Mouse (Mus musculus) stomach, embryonic 15.5 days (tissue): ENCODE results near the gene Col2a1. TPM values are rescaled to one million over a fixed set of nuclear protein-coding genes. Genes with fewer than 3 reads are reported as not detected.
A peak's percentile ranks its signal among the peaks of the same experiment; 100 is the strongest.

Source experiments
- ATAC-seq: fragments of 200-750 bp; cut with Nextera tagmentation; 2 replicates; pipeline ENCODE4 v1.8.0; 2017; ENCODE audit warnings: low read depth, moderate number of reproducible peaks, moderate TSS enrichment; ENCODE audit not compliant: insufficient read depth, low FRiP score
- H3K27ac ChIP-seq: fragments of 300-500 bp; sonication (generic); 2 replicates; pipeline ENCODE4 v1.5.1; 2015; ENCODE audit warnings: mild to moderate bottlenecking, inconsistent platforms
- H3K27me3 ChIP-seq: fragments of 300-500 bp; sonication (generic); replicated peaks from 2 replicates; pipeline ENCODE4 v1.6.1; 2015; ENCODE audit warnings: inconsistent platforms
- H3K36me3 ChIP-seq: fragments of 300-500 bp; sonication (generic); 2 replicates; pipeline ENCODE4 v1.6.1; 2015; ENCODE audit warnings: inconsistent platforms
- H3K4me1 ChIP-seq: fragments of 300-500 bp; sonication (generic); 2 replicates; pipeline ENCODE4 v1.6.1; 2015; ENCODE audit warnings: inconsistent platforms
- H3K4me2 ChIP-seq: fragments of 300-500 bp; sonication (generic); 2 replicates; pipeline ENCODE4 v1.6.1; 2015; ENCODE audit warnings: mild to moderate bottlenecking, inconsistent platforms
- H3K4me3 ChIP-seq: fragments of 300-500 bp; sonication (generic); replicated peaks from 2 replicates; pipeline ENCODE4 v1.5.1; 2015; ENCODE audit warnings: inconsistent platforms
- H3K9ac ChIP-seq: fragments of 300-500 bp; sonication (generic); 2 replicates; pipeline ENCODE4 v1.6.1; 2015; ENCODE audit warnings: inconsistent platforms
- H3K9me3 ChIP-seq: fragments of 300-500 bp; sonication (generic); 2 replicates; pipeline ENCODE4 v1.6.1; 2016; ENCODE audit warnings: inconsistent platforms
- WGBS: fragments of 180-500 bp; shearing (Covaris S2); methylation state at CpG from one replicate; pipeline ENCODE4 v1.1.7; 2015; 5-methylcytosine and 5-hydroxymethylcytosine counted together
- polyA plus RNA-seq: library from polyadenylated mRNA; unstranded; fragments of >200 nt; fragmentation: Nextera tagmentation; extraction: Ambion mirVana; gene quantifications from 2 replicates; pipeline ENCODE4 v1.2.1, GENCODE M21; 2015

The Col2a1 gene
- polyA plus RNA-seq, 1 experiment from 2014 or later, result 2.5 TPM

DNA sequence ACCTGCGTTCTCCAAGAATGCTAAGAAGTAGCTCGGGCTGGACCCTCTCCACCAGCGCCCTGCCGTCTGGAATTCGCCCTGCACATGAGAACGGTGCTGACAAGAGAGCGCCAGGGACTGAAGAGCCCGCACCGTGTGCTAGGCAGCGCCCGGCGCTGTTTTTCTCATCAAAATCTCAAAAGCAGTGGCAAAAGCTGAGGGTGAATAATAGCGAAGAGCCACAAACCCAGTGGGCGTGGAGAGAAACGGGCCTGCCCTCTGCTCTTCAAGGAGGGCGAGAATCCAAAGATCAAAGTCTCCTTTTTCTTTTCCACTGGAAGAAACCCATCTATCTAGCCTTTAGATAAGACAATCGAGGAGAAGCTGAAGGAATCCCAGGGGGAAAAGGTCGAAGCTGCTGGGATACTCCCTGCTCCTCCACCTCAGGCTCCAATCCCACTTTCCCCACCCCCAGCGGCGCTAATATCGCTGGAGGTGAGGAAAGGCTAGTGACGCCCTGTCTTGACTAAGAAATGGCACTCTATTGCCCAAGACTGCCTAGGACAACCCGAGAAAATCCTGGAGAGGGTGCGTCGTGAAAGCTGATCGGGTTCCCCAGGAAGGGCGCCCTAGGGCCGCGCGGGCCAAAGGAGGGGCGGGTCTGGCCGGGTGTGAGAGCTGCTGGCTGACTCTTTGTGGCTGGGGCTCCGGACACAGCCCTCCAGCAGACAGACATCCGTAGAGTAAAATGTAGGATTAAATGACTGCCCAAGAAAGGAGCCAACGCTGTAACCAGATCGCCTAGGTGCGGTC lies 3.0 kb downstream of the Col2a1 start:
- Histone ChIP-seq H3K36me3 (no peaks in the 10 kb centered on the region), H3K4me2 (peak overlapping the region; percentile 67), H3K27me3 (peaks cover 81% of the 10 kb centered on the region), H3K4me3 (peak overlapping the region; percentile 33), H3K9ac (no peak overlapping the region), H3K9me3 (no peaks in the 10 kb centered on the region), H3K4me1 (peaks cover 43% of the 10 kb centered on the region), H3K27ac (no peak overlapping the region)
- ATAC-seq, result no peak
- WGBS, result 1% methylated on average over 37 of the region's 37 CpGs

DNA sequence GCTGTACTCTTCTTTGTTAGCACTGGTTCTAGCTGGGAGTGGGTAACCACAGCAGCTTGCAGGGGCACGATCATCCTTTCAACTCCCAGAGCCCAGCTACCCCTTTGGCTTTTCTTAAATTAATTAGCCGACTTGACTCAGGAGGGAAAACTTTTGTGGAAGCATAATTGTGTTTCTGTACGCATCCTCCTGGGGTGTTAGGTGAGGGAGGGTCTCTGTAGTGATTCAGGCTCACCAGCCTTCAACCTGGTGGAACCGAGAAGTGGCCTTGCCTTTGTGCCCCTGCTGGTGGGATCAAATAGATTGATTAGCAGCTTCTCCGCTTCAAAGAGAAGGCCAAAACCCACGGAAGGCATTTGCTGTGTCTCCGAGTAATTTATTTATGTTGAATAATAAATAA lies 4.5 kb downstream of the Col2a1 start:
- H3K36me3 ChIP-seq, result no peaks in the 10 kb centered on the region
- WGBS, result 26% methylated on average over 7 of the region's 7 CpGs
- H3K27ac ChIP-seq, result no peak overlapping the region
- no peak for ATAC-seq
- peaks cover 41% of the 10 kb centered on the region for H3K4me1 ChIP-seq
- H3K4me2 ChIP-seq, result no peak overlapping the region
- H3K9me3 ChIP-seq, result no peaks in the 10 kb centered on the region
- peaks cover 74% of the 10 kb centered on the region for H3K27me3 ChIP-seq
- H3K9ac ChIP-seq, result no peak overlapping the region
- no peak overlapping the region for H3K4me3 ChIP-seq

DNA sequence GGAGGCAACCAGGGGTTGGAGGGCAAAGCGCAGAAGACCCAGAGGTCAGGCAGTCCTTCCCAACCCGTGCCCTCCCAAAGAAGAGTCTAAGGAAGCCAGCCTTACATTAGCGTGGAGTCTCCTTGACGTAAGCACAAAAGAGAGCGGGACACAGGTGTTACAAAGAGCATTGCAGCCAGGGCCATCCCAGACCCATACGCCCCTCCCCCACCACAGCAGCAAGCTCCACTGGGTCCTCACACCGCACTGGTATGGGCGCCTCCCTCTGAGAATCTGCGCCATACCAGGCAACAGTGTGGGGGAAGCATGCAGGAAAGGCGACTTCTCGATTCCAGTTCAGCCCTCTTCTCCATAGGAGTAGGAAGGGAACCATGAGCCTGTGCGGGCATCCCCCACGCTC lies 4.9 kb downstream of the Col2a1 start:
- peaks cover 37% of the 10 kb centered on the region for H3K4me1 ChIP-seq
- H3K27me3 ChIP-seq, result peaks cover 70% of the 10 kb centered on the region

DNA sequence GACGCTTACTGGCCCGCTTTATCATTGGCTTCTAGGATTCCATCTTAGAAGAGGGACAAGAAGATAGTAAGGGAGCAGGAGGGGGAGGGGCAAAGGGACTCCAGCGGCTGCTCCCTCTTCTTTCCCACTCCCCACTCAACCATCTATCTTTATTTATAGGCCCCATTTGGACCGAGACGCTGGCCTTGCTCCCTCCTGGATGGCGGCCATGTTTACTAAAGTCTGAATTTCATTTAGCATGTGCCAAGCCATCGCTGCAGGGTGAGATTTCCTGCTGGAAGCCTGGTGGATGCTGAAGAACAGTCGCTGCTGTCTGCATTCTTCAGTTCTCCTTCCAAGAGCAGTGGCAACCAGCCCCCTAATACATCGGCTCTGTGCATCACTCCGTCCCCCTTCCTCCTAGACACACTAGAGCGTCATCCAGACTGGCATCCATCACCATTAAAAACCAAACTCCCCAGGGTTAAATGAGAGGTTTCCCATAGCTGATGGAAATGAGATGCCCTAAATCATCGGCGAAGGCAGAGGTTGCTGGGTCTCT lies 7.7 kb downstream of the Col2a1 start:
- Histone ChIP-seq H3K9ac (no peak overlapping the region), H3K4me1 (peaks cover 23% of the 10 kb centered on the region), H3K27me3 (peaks cover 42% of the 10 kb centered on the region), H3K27ac (no peak overlapping the region), H3K4me2 (no peak overlapping the region), H3K9me3 (no peaks in the 10 kb centered on the region), H3K36me3 (no peaks in the 10 kb centered on the region), H3K4me3 (no peak overlapping the region)
- WGBS, result 54% methylated on average over 13 of the region's 13 CpGs
- ATAC-seq, result no peak

More for the DNA sequence above, 4.9 kb downstream of the Col2a1 start:
- Histone ChIP-seq H3K9me3 (no peaks in the 10 kb centered on the region), H3K4me3 (no peak overlapping the region), H3K4me2 (no peak overlapping the region), H3K36me3 (no peaks in the 10 kb centered on the region), H3K9ac (no peak overlapping the region), H3K27ac (no peak overlapping the region)
- no peak for ATAC-seq
- 31% methylated on average over 13 of the region's 13 CpGs for WGBS

DNA sequence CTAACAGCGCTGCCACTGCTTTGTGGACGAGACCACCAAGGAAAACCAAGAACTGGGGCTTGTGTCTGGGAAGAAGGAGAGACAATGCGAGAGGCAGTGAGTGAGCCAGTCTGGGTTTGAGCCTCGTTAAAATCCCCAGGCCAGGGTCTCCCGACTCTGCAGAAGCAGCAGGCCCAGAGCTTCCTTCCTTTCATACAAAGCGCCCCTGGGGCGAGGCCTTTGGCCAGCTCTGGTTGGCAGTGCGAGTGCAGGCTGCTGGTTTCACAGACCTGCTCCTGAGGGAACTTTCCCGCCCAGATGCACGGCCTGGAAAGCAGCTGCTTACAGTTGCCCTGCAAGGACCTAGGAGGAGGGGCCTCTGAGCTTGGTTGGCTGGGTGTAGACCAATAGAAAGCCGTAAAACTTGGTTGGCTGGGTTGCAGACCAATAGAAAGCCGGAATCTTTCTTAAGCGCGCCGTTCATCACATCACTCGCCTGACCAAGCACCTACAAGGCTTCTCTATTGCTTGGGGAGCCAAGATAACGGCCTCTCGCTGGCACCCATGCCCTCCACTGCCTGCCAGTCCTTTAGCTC lies 11.7 kb downstream of the Col2a1 start:
- no peaks in the 10 kb centered on the region for H3K9me3 ChIP-seq
- 6% methylated on average over 18 of the region's 18 CpGs for WGBS
- peaks cover 6% of the 10 kb centered on the region; the same call in 1 of the 2 replicates for H3K27me3 ChIP-seq
- peak; percentile 95 for ATAC-seq
- peaks cover 19% of the 10 kb centered on the region for H3K4me1 ChIP-seq
- peak overlapping the region; percentile 55 for H3K4me2 ChIP-seq
- H3K9ac ChIP-seq, result no peak overlapping the region
- H3K4me3 ChIP-seq, result peak overlapping the region; percentile 32; the same call in 1 of the 2 replicates
- H3K27ac ChIP-seq, result peak overlapping the region; percentile 46; the same call in 1 of the 2 replicates
- H3K36me3 ChIP-seq, result no peaks in the 10 kb centered on the region

DNA sequence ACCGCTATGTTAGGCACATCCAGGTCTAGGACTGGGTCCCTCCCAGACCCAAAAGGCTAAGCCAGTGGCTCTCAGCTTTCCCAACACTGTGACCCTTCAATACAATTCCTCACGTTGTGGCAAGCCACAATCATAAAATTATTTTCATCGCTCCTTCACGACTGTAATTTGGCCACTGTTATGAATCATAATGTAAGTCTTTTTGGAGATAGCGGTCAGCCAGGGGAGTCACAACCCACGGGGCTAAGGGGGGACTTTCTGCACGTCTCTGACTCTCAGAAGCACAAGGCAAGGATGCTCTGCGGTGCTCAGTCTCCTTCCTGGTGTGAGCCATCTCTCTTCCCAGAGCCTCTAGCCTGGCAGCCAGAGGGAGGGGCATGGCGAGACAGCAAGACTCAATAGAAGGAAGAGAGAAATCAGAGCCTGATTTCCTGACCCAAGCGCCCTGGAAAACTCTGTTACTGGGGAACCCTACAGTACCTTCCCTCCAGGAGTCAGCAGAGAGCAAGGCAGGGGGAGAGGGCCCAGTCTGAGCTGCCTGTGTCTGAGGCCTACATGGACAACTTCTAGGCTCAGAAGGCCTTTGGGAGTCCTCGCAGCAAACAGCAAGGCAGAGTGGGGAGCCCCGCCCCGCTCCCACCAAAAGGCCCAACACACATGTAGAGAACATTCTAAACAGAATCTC lies 12.3 kb downstream of the Col2a1 start:
- Histone ChIP-seq H3K9me3 (no peaks in the 10 kb centered on the region), H3K36me3 (no peaks in the 10 kb centered on the region), H3K4me3 (no peak overlapping the region; the same call in 1 of the 2 replicates), H3K4me1 (peaks cover 19% of the 10 kb centered on the region), H3K27me3 (0 out of 2 replicates have a peak, but pooled peaks cover 2% of the 10 kb centered on the region), H3K4me2 (peak overlapping the region; percentile 55), H3K27ac (peak overlapping the region; percentile 46; the same call in 1 of the 2 replicates), H3K9ac (no peak overlapping the region)
- 57% methylated on average over 13 of the region's 13 CpGs for WGBS
- no peak for ATAC-seq

DNA sequence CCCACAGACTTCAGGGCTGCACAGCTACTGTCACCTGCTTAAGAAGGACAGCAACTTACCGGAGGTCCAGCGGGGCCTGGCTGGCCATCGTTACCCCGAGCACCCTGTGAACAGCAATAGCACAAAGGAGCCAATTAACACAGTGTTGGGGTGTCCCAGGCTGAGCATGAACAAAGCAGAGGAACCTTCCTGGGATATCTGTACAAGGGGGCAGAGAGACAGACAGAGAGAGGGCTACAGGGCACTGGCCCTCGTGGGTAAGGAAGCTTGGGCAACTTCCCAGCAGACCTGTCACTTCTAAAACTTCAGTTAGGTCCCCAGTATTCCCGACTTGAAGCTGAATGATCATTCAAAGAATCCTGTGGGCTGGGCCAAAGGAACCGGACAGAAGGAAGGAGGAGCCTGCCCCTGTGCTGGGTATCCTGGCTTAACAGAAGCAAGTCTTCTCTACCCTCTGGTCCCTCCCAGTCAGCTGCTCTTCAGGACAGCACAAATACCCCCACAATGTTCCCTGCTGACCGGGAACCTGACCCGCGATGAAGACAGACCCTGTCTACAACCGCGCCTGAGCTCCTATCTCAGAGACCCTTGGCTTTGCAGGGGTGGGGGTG lies 13.1 kb downstream of the Col2a1 start:
- 0 out of 2 replicates have a peak, but pooled peaks cover 2% of the 10 kb centered on the region for H3K27me3 ChIP-seq
- no peaks in the 10 kb centered on the region for H3K36me3 ChIP-seq
- no peaks in the 10 kb centered on the region for H3K9me3 ChIP-seq
- peaks cover 17% of the 10 kb centered on the region for H3K4me1 ChIP-seq
- no peak overlapping the region for H3K4me2 ChIP-seq
- 45% methylated on average over 12 of the region's 12 CpGs for WGBS
- H3K27ac ChIP-seq, result no peak overlapping the region
- no peak overlapping the region for H3K9ac ChIP-seq
- no peak for ATAC-seq
- no peak overlapping the region for H3K4me3 ChIP-seq

DNA sequence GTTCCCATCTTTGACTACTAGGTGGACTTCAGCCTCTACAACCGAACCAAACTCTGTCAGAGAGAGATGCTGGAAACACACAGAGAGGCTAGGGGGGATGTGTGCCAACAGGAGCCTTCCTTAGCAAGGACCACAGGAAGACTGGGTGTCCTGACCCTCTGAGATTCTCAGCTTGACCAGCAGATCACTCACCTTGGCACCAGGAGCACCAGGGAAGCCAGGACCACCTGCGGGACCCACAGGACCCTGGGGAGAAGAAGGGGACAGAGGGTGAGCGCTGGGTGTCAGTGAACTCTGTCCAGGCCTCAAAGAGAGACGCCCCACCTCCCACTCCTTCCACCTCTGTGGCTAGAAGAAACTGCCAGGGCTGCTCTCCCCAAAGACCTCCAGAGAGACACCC lies 13.8 kb downstream of the Col2a1 start:
- WGBS, result 49% methylated on average over 4 of the region's 4 CpGs
- Histone ChIP-seq H3K4me3 (no peak overlapping the region), H3K27me3 (0 out of 2 replicates have a peak, but pooled peaks cover 2% of the 10 kb centered on the region), H3K9me3 (no peaks in the 10 kb centered on the region), H3K36me3 (no peaks in the 10 kb centered on the region), H3K27ac (no peak overlapping the region), H3K9ac (no peak overlapping the region), H3K4me2 (no peak overlapping the region), H3K4me1 (peaks cover 16% of the 10 kb centered on the region; the same call in 1 of the 2 replicates)
- no peak for ATAC-seq

DNA sequence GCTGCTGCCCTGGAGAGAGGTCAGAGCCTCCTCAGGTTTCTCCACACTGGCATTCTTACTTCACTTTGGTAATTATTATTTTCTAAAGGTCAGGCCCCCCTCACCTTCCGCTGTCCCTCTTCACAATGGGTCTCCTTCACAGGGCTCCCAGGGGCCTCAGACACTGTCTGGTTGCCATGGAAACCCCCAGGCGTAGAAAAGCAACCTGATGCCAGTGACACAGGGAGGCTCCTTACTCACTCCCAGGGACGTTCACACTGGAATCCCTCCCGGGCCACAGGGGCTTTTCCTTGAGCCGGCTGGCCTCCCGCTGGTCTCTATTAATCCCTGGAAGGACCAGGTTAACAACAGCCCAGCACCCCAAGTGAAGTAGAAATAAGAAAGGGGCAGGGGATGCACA lies 14.4 kb downstream of the Col2a1 start:
- no peaks in the 10 kb centered on the region for H3K36me3 ChIP-seq
- 3% methylated on average over 6 of the region's 6 CpGs for WGBS
- H3K27me3 ChIP-seq, result 0 out of 2 replicates have a peak, but pooled peaks cover 2% of the 10 kb centered on the region
- H3K4me1 ChIP-seq, result peaks cover 16% of the 10 kb centered on the region; the same call in 1 of the 2 replicates
- H3K9me3 ChIP-seq, result no peaks in the 10 kb centered on the region
- no peak for ATAC-seq
- H3K4me3 ChIP-seq, result no peak overlapping the region
- no peak overlapping the region for H3K27ac ChIP-seq
- no peak overlapping the region; the same call in 1 of the 2 replicates for H3K4me2 ChIP-seq
- no peak overlapping the region for H3K9ac ChIP-seq

DNA sequence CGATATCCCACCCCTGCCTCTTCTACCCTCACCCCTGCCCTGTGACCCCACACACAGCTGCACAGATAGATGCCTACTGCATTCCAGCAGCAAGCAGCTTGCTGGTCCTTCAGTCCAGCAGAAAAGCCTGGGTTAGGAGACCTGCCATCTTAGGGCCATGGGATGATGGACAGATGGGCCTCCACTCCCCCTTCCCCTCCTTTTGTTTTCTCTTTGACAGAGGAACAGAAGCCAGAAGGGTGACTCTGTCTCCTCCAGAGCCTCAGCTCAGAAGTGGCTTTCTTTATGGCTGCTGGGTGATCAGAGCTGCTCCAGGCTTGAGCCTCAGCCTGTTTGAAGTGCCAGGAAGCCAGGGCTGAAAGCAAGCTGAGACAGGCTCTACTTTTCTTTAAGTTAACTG lies 15.0 kb downstream of the Col2a1 start:
- H3K4me3 ChIP-seq, result no peak overlapping the region
- no peak overlapping the region for H3K9ac ChIP-seq
- no peak overlapping the region for H3K4me2 ChIP-seq
- H3K9me3 ChIP-seq, result no peaks in the 10 kb centered on the region
- 42% methylated on average over 1 of the region's 1 CpGs for WGBS
- H3K4me1 ChIP-seq, result peaks cover 16% of the 10 kb centered on the region; the same call in 1 of the 2 replicates
- H3K27me3 ChIP-seq, result 0 out of 2 replicates have a peak, but pooled peaks cover 2% of the 10 kb centered on the region
- no peak for ATAC-seq
- H3K36me3 ChIP-seq, result no peaks in the 10 kb centered on the region
- H3K27ac ChIP-seq, result no peak overlapping the region

DNA sequence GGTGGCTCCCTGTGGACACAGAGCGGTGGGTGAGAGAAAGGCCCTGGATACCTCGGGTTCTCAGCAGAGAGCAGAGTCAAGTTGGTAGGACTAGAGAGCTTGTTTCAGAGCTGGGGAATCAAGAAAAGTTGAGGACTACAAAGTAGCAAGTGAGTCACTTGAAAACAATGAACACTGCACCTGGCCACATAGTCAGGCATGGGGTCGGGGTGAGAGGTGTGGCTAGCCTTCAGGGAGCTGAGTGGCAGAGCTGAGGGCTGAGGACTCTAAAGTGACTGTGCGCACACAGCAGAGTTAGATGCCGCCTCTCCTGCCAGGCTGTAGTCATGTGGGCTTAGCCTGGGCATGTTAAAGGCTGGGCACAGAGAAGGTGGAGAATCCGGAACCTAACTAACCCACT lies 22.9 kb downstream of the Col2a1 start:
- 69% methylated on average over 6 of the region's 6 CpGs for WGBS
- no peak overlapping the region for H3K4me3 ChIP-seq

More for the DNA sequence above, 22.9 kb downstream of the Col2a1 start:
- no peak for ATAC-seq
- no peaks in the 10 kb centered on the region for H3K27me3 ChIP-seq
- H3K9me3 ChIP-seq, result no peaks in the 10 kb centered on the region
- no peak overlapping the region for H3K9ac ChIP-seq
- H3K4me2 ChIP-seq, result no peak overlapping the region
- H3K36me3 ChIP-seq, result no peaks in the 10 kb centered on the region
- H3K27ac ChIP-seq, result no peak overlapping the region
- H3K4me1 ChIP-seq, result no peaks in the 10 kb centered on the region
